Mouse (Mus musculus) liver, embryonic 11.5 days (tissue): ENCODE data around the gene Alkbh6. TPM values are rescaled to one million over a fixed set of nuclear protein-coding genes. Genes with fewer than 3 reads are reported as not detected.

Experiments used
- ATAC-seq: fragments of 200-750 bp; cut with Nextera tagmentation; replicated peaks from 2 replicates; pipeline ENCODE4 v1.8.0; 2017; ENCODE audit warnings: moderate number of reproducible peaks, mild to moderate bottlenecking, moderate TSS enrichment, moderate library complexity; ENCODE audit not compliant: low FRiP score
- DNase-seq: peaks from one replicate; pipeline ENCODE4 v3.0.0-alpha.2; 2017; ENCODE audit warnings: low spot score
- H3K27ac ChIP-seq: fragments of 300-500 bp; sonication (generic); 2 replicates; pipeline ENCODE4 v1.5.1; 2014; ENCODE audit warnings: mild to moderate bottlenecking, low read depth, low read length, control low read depth
- H3K27me3 ChIP-seq: fragments of 300-500 bp; sonication (generic); replicated peaks from 2 replicates; pipeline ENCODE4 v1.6.1; 2014; ENCODE audit warnings: low read length, mixed read lengths; ENCODE audit not compliant: control insufficient read depth, insufficient read depth
- H3K36me3 ChIP-seq: fragments of 300-500 bp; sonication (generic); 2 replicates; pipeline ENCODE4 v1.6.1; 2014; ENCODE audit warnings: mild to moderate bottlenecking, low read length, moderate library complexity, mixed read lengths; ENCODE audit not compliant: control insufficient read depth, insufficient read depth
- H3K4me1 ChIP-seq: fragments of 300-500 bp; sonication (generic); replicated peaks from 2 replicates; pipeline ENCODE4 v1.6.1; 2014; ENCODE audit warnings: low read length, mixed read lengths; ENCODE audit not compliant: control insufficient read depth, insufficient read depth
- H3K4me2 ChIP-seq: fragments of 300-500 bp; sonication (generic); 2 replicates; pipeline ENCODE4 v1.6.1; 2014; ENCODE audit warnings: mild to moderate bottlenecking, control low read depth, moderate library complexity
- H3K4me3 ChIP-seq: fragments of 300-500 bp; sonication (generic); 2 replicates; pipeline ENCODE4 v1.5.1; 2014; ENCODE audit warnings: low read depth, low read length, control low read depth
- H3K9ac ChIP-seq: fragments of 300-500 bp; sonication (generic); 2 replicates; pipeline ENCODE4 v1.6.1; 2014; ENCODE audit warnings: low read depth, low read length, control low read depth
- H3K9me3 ChIP-seq: fragments of 300-500 bp; sonication (generic); 2 replicates; pipeline ENCODE4 v1.6.1; 2016; ENCODE audit warnings: low read length, inconsistent platforms, mixed read lengths; ENCODE audit not compliant: control insufficient read depth
- WGBS: fragments of 180-500 bp; shearing (Covaris S2); extraction: QIAGEN DNeasy Blood & Tissue Kit; methylation state at CpG from one replicate; pipeline ENCODE4 v1.1.7; 2014; 5-methylcytosine and 5-hydroxymethylcytosine counted together
- polyA plus RNA-seq: library from polyadenylated mRNA; unstranded; fragments of >200 nt; fragmentation: Nextera tagmentation; extraction: Ambion mirVana; gene quantifications from 2 replicates; pipeline ENCODE4 v1.2.1, GENCODE M21; 2014

Alkbh6 gene
- polyA plus RNA-seq, 1 experiment from 2014 or later = 43.4 TPM

DNA sequence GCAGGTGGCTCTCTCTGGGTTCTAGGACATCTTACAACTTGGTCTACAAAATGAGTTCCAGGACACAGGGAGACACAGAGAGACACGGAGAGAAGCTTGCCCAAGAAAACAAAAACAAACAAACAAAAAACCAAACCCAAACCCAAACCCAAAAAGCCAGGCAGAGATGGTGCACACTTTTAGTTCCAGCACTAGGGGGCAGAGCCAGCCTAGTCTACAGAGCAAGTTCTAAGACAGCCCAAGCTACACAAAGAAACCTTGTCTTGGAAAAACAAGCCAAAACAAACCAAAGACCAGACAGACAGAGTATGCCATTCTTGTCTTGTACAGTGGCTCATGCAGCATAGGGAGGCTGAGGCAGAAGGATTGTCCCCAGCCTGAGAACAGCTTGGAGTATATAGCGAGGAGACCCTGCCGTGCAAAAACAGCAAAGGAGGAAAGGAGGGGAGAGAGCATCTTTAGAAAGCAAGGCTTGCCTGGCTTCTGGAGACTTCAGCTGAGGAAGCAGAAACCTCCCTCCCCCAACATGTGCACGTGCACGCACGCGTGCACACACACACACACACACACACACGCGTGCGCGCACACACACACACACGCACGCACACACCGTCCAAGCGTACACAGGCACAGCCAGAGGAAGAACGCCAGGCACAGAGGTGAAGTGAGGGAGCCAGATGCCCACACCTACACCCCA, 2.3 kb upstream of the Alkbh6 start:
- no peak for ATAC-seq
- H3K36me3 ChIP-seq = peaks cover 6% of the 10 kb centered on the region; the same call in 1 of the 2 replicates
- no peaks in the 10 kb centered on the region for H3K9me3 ChIP-seq
- H3K4me2 ChIP-seq = no peak overlapping the region
- 87% methylated on average over 16 of the region's 16 CpGs for WGBS
- no peak overlapping the region for H3K4me3 ChIP-seq
- no peak for DNase-seq
- no peak overlapping the region for H3K9ac ChIP-seq
- peaks cover 11% of the 10 kb centered on the region for H3K4me1 ChIP-seq
- no peak overlapping the region for H3K27ac ChIP-seq
- no peaks in the 10 kb centered on the region for H3K27me3 ChIP-seq

DNA sequence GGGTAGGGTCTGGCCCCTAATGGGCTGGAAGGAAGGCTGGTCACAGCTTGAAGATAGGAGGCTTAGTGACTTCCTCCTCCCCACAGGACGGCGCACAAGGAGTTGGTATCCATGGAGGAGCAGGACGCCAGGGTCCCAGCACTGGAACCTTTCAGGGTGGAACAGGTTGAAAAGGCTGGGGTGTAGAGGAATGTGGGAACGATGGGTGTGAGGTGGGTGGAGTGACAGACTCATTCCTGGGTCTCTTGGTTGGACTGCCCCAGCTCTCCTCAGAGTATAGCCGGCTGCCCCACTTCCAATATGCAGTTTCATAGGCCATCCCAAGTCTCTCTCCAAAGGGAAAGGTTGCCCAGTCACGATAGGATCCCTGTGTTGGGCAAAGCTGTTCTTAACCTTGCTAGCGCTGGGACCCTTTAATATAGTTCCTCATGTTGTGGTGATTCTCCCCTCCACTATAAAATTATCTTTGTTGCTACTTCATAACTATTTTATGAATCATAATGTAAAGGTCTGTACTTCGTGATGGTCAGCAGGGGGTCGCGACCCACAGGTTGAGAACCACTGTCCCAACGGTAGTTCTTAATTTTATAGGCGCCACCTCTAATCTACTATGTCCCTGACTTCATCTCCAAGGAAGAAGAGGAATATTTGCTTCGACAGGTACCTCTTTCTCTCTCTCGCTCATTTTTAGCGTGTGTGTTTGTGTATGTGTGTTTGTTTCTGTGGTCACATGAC, 1.0 kb downstream of the Alkbh6 start:
- no peak for DNase-seq

DNA sequence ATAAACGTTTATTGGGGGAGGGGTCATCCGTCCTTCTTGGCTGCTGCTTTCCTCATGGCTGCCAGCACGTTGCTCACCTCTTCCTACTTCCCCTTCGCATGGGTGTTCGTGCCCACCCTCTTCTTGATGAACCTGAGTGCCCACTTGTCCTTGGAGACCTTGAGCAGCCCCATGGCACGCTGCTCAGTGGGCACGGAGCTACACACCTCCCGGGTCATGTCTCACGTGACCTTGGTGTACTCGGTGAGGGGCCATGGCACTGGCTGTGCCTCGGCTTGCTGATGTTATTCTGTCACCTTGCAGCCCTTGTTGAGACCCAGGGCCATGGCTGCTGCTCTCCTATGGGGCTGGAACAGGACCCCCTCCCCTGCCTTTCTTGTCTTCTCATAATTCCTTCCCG, 1.6 kb downstream of the Alkbh6 start:
- Histone ChIP-seq H3K4me3 (no peak overlapping the region), H3K4me2 (no peak overlapping the region), H3K9ac (no peak overlapping the region), H3K9me3 (no peaks in the 10 kb centered on the region), H3K27me3 (no peaks in the 10 kb centered on the region), H3K4me1 (peaks cover 23% of the 10 kb centered on the region), H3K36me3 (peaks cover 3% of the 10 kb centered on the region; the same call in 1 of the 2 replicates), H3K27ac (no peak overlapping the region)
- WGBS = 84% methylated on average over 12 of the region's 12 CpGs
- ATAC-seq = no peak
- no peak for DNase-seq

More for the DNA sequence above, 1.0 kb downstream of the Alkbh6 start:
- ATAC-seq = no peak
- Histone ChIP-seq H3K27me3 (no peaks in the 10 kb centered on the region), H3K4me2 (peak overlapping the region; percentile 95), H3K9me3 (no peaks in the 10 kb centered on the region), H3K27ac (no peak overlapping the region), H3K36me3 (peaks cover 3% of the 10 kb centered on the region; the same call in 1 of the 2 replicates), H3K4me1 (peaks cover 18% of the 10 kb centered on the region), H3K9ac (peak overlapping the region; percentile 65), H3K4me3 (peak overlapping the region; percentile 63)
- 58% methylated on average over 15 of the region's 15 CpGs for WGBS

DNA sequence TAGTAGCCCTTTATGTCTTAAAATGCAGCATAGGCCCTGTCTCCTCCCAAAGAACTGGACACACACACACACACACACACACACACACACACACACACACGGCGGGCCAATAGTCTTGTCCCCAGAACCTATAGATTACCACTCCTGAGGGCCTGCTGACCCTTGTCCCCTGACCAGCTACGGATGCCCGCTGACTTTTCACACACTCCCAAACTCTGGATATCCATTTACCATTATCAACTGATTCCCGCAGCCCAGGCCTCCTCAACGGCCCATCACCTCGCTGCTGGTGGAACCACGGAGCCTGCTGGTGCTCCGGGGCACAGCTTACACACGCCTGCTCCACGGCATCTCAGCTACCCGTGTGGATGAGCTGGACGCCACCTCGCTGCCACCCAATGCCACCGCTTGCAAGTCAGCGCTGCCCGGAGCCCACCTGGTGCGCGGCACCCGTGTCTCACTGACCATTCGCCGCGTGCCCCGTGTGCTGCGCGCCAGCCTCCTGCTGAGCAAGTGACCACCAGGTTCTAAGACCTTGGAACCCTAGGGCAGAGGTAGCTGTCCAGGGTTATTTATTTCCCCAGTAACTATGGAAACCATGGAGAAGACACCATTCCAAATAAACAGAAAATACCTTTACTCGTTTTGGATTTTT, 5.3 kb downstream of the Alkbh6 start:
- Histone ChIP-seq H3K36me3 (peaks cover 3% of the 10 kb centered on the region; the same call in 1 of the 2 replicates), H3K9ac (no peak overlapping the region), H3K4me3 (peak overlapping the region; percentile 1; the same call in 1 of the 2 replicates), H3K9me3 (no peaks in the 10 kb centered on the region), H3K27ac (no peak overlapping the region), H3K27me3 (no peaks in the 10 kb centered on the region), H3K4me2 (peak overlapping the region; percentile 60), H3K4me1 (peaks cover 22% of the 10 kb centered on the region)
- 63% methylated on average over 27 of the region's 27 CpGs for WGBS
- DNase-seq (no peak), ATAC-seq (no peak)

DNA sequence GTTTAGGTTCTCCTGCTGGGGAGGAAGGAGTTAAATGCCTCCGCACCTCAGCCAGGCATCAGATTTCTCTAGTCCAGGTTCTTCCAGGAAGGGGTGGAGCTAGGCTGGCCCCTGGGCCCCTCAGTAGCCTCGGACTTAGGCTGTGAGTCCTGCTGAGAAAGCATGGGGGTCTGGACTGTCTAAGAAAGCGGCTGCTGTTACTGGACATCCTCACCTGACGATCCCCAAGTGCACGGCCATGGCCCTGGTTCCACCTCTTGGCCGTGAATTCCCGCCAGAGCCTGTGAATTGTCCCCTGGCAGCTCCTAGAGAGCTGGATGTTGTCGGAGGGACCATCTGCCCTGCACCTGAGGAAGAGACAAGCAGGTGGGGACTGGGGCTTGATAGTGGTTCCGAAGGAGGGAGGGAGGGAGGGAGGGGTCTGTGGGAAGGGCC, 6.2 kb downstream of the Alkbh6 start, which contains the start of gene Syne4:
Gene Syne4 (plus strand): TSS at position 87 of the 435 bp plus-strand sequence.
- H3K4me2 ChIP-seq = peak within 1 kb of the TSS; percentile 60
- H3K9ac ChIP-seq = peak within 1 kb of the TSS; percentile 21; the same call in 1 of the 2 replicates
- ATAC-seq = no peak; the same call in 1 of the 2 replicates
- H3K36me3 ChIP-seq = peaks cover 3% of the 10 kb centered on the region; the same call in 1 of the 2 replicates
- H3K4me1 ChIP-seq = peaks cover 14% of the 10 kb centered on the region
- no peaks in the 10 kb centered on the region for H3K27me3 ChIP-seq
- peak within 1 kb of the TSS; percentile 34 for H3K4me3 ChIP-seq
- H3K27ac ChIP-seq = no peak within 1 kb of the TSS
- DNase-seq = peak; percentile 47
- no peaks in the 10 kb centered on the region for H3K9me3 ChIP-seq
- 4% methylated on average over 9 of the region's 9 CpGs for WGBS

DNA sequence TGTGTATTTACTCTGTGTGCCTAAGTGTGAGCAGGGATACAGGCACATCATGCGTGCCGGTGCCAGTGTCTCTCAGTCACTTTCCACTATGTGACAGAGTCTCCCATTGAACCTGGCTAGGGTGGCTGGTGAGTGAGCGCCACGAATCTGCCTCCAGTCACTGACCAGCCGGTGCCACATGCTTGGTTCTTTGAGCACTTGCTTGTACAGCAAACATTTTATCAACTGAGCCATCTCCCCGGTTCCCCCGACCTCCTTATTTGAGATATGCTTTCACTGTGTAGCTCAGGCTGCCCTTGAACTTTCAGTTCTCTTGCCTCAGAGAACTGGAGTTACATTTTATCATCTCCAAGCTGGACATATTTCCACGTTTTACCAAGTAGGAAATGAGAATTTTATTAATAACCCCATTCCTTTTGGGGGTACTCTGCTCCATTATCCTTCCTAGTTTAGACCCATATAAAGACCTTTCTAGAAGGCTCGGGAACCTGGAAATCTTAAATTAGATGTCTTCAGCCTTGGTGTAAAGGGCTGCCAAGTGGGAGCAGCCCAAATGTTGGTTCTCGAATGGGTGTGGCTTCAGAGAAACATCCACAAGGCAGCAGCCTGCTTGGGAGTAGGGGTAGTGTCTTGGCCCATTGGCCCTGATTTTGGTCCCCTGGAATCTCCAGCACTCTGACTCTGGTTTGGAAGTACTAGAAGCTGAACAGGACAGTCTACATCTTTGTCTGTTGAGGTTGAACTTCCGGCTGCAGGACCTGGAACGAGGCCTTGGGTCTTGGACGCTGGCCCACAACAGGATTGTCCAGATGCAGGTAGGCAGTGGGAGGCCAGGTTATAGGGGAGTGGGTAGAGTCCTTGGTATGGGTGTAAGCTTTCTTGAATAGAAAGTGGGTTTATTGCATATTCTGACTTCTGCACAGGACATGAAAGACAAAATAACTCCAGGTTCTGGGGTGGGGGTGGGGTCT, 7.3 kb downstream of the Alkbh6 start:
- H3K4me1 ChIP-seq = peaks cover 16% of the 10 kb centered on the region
- H3K9me3 ChIP-seq = no peaks in the 10 kb centered on the region
- DNase-seq (no peak), ATAC-seq (no peak)
- WGBS = 70% methylated on average over 13 of the region's 13 CpGs
- H3K4me2 ChIP-seq = peak overlapping the region; percentile 60
- H3K36me3 ChIP-seq = peaks cover 2% of the 10 kb centered on the region; the same call in 1 of the 2 replicates
- no peaks in the 10 kb centered on the region for H3K27me3 ChIP-seq
- no peak overlapping the region for H3K27ac ChIP-seq
- no peak overlapping the region for H3K9ac ChIP-seq
- peak overlapping the region; percentile 34; the same call in 1 of the 2 replicates for H3K4me3 ChIP-seq

DNA sequence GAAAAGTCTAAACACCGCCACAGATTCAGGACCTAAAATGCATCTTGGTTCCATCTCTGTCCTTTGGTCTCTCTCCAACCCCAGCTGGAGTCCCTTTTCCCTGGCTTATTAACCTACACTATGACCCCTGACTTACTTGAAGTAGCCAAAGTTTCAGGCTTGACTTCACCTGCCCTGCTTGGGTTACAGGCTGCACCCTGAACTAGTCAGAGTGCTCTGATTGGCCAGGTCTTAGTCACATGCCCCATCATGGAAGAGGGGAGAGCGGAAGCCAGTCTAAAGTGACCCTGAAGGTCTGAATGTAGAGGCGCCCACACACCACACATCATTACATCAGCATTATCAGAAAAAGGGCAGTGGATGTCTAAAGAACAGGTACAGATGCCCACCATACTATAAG, 9.6 kb downstream of the Alkbh6 start:
- no peak overlapping the region for H3K4me2 ChIP-seq
- H3K4me1 ChIP-seq = peaks cover 27% of the 10 kb centered on the region
- H3K27me3 ChIP-seq = no peaks in the 10 kb centered on the region
- no peak overlapping the region for H3K4me3 ChIP-seq
- ATAC-seq (no peak), DNase-seq (no peak)
- no peak overlapping the region for H3K27ac ChIP-seq
- 86% methylated on average over 3 of the region's 3 CpGs for WGBS
- H3K36me3 ChIP-seq = no peaks in the 10 kb centered on the region
- H3K9me3 ChIP-seq = no peaks in the 10 kb centered on the region
- no peak overlapping the region for H3K9ac ChIP-seq
